Mouse (Mus musculus) ES-Bruce4 (cell line): ENCODE data around the gene Cacng4.

ENCODE experiments used
- CTCF ChIP-seq: IDR thresholded peaks from one replicate; pipeline ENCODE4 v1.8.1; 2011; ENCODE audit warnings: low read depth, low read length
- EP300 ChIP-seq: IDR thresholded peaks from 2 replicates; pipeline ENCODE4 v1.6.1; 2011; ENCODE audit warnings: low read depth, low read length; ENCODE audit not compliant: insufficient read depth
- POLR2A ChIP-seq: IDR thresholded peaks from one replicate; pipeline ENCODE4 v1.8.1; 2011; ENCODE audit warnings: low read length; ENCODE audit not compliant: insufficient read depth

DNA sequence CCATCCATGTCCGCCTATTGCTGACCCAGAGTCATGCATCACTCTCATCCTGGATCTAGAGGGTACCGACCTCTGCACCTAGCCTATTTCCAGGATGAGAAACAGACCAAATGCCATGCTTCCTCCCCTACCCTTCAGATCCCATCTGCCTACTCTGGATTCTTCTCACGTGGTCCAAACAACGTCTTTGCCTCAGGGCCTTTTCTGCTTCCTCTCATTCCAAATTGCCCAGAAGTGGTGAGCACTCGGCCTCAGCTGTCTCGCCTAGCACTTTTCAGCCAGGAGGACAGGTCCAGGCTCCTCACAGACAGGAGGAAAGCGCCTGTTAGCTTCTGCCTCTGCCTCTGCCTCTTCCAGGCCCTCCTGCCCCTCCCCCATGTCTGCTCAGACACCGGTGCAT is 21.0 kb downstream of the Cacng4 start:
- TF ChIP-seq POLR2A (no peak), CTCF (no peak), EP300 (no peak)
